Mouse (Mus musculus) megakaryocyte, embryonic 14.5 days (primary cell): ENCODE results near the gene Ranbp3.

ENCODE experiments used
- FLI1 ChIP-seq: IDR thresholded peaks from 2 replicates; pipeline ENCODE4 v1.6.1; 2012; ENCODE audit warnings: low read length, inconsistent platforms, mixed read lengths
- GATA1 ChIP-seq: IDR thresholded peaks from 3 replicates; pipeline ENCODE4 v1.6.1; 2012; ENCODE audit warnings: mixed read lengths, low read length, inconsistent platforms, borderline replicate concordance

DNA sequence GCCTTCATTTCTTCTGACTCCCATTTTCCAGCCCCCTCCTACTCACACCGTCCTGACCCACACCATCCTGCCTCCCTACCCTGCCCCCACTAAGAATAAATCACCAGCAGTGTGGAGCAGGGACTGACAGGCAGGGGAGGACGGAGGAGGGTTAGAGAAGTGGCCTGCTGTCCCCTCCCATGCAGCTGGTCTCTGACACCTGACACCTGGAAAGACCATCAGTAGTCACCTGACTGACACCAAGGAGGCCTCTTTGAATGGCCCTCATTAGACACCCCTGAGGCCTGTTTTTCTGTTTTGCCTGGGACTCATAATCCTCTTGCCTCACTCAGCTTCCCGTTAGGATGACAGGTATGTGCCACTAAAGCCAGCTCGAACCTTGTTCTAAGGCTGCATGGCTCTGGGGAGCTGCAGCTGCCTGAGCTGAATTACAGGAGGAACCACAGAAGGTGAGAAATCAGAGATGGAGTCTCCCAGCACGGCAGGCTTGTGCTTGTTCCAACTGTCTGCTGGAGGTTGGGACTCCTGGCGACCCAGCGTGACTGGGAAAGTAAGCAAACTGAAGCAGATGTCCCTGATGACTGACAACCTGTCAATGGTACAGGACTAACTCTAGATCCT, 54.0 kb downstream of the Ranbp3 start:
- TF ChIP-seq GATA1 (no peak), FLI1 (no peak)
